Mouse (Mus musculus) splenic B cell, adult 2 months (primary cell): ENCODE measurements around the gene Klhl21.

Experiments
- DNase-seq: peaks from one replicate; pipeline ENCODE4 v3.0.0-alpha.2; 2011; ENCODE audit warnings: low read depth, low spot score
- H3K27me3 ChIP-seq: 2 replicates; pipeline ENCODE4 v1.6.1; 2012; ENCODE audit warnings: mild to moderate bottlenecking, low read length, moderate library complexity, mixed read lengths; ENCODE audit not compliant: control insufficient read depth, poor library complexity, insufficient read depth, severe bottlenecking
- H3K36me3 ChIP-seq: 2 replicates; pipeline ENCODE4 v1.6.1; 2012; ENCODE audit warnings: mild to moderate bottlenecking, low read length, moderate library complexity, mixed read lengths; ENCODE audit not compliant: control insufficient read depth, poor library complexity, insufficient read depth, severe bottlenecking

Klhl21 gene

GRCm38 (mm10) chr4:152062390-152063110, 53.9 kb downstream of the Klhl21 start:
- Histone ChIP-seq H3K27me3 (no peaks in the 10 kb centered on the region), H3K36me3 (peaks cover 6% of the 10 kb centered on the region; the same call in 1 of the 2 replicates)
- DNase-seq = no peak

- no peak for DNase-seq
- no peaks in the 10 kb centered on the region; the same call in 1 of the 2 replicates for H3K36me3 ChIP-seq
Measured at GRCm38 (mm10) chr4:152067280-152067679, 58.7 kb downstream of the Klhl21 start.

More at GRCm38 (mm10) chr4:152067280-152067679, 58.7 kb downstream of the Klhl21 start:
- H3K27me3 ChIP-seq = no peaks in the 10 kb centered on the region
